Mouse (Mus musculus): ENCODE results near the gene Tas2r126. TPM values are rescaled to one million over a fixed set of nuclear protein-coding genes. Genes with fewer than 3 reads are reported as not detected.

The Tas2r126 gene
- not detected in 2 replicates for polyA plus RNA-seq (2015; fragmentation: Nextera tagmentation; extraction: Ambion mirVana)

DNA sequence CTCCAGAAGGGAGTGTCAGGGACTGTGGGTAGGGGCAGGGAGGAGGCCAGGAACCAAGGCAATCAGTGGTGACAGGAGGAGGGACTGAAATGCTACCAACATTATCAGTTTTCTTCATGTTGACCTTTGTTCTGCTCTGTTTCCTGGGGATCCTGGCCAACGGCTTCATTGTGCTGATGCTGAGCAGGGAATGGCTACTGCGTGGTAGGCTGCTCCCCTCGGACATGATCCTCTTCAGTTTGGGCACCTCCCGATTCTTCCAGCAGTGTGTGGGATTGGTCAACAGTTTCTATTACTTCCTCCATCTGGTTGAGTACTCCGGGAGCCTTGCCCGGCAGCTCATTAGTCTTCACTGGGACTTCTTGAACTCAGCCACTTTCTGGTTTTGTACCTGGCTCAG, at the start of gene Tas2r126:
Gene Tas2r126, plus strand, starts transcription at position 90 of the 400 bp plus-strand sequence.
- Histone ChIP-seq H3K27me3 (no peaks in the 10 kb centered on the region), H3K9me3 (no peaks in the 10 kb centered on the region), H3K4me3 (no peak within 1 kb of the TSS), H3K4me2 (no peak within 1 kb of the TSS), H3K36me3 (no peaks in the 10 kb centered on the region), H3K27ac (no peak within 1 kb of the TSS), H3K4me1 (no peaks in the 10 kb centered on the region), H3K9ac (no peak within 1 kb of the TSS)
- 69% methylated on average over 6 of the region's 6 CpGs for WGBS
- no peak for ATAC-seq (ENCODE audit: borderline replicate concordance, extremely low read depth, low FRiP score, low TSS enrichment)

DNA sequence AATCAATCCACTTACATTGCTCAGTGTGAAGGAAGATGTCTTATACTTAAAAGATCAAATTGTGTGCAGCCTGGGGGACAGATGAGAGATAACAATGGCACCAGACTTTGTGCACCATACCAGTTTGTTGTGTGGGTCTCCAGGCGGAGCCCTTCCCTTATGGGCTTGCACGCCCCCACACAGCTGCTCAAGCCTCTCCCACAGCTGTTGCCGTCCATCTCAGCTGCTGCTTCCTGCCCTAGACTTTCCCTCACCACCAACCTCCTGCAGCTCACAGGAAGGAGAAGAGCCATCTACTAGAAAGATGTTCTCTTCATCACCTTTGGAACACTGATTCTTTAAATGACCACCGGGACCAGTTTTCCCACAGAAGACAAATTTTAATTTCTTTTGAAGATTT, 48.7 kb upstream of the Tas2r126 start:
- no peak for ATAC-seq (ENCODE audit: borderline replicate concordance, extremely low read depth, low FRiP score, low TSS enrichment)
- H3K4me1 ChIP-seq: peaks cover 16% of the 10 kb centered on the region
- H3K36me3 ChIP-seq: no peaks in the 10 kb centered on the region
- H3K9me3 ChIP-seq: no peaks in the 10 kb centered on the region
- WGBS: 57% methylated on average over 4 of the region's 4 CpGs
- H3K27ac ChIP-seq: no peak overlapping the region
- no peak overlapping the region for H3K4me3 ChIP-seq
- no peak overlapping the region for H3K9ac ChIP-seq
- H3K4me2 ChIP-seq: no peak overlapping the region
- no peaks in the 10 kb centered on the region for H3K27me3 ChIP-seq

DNA sequence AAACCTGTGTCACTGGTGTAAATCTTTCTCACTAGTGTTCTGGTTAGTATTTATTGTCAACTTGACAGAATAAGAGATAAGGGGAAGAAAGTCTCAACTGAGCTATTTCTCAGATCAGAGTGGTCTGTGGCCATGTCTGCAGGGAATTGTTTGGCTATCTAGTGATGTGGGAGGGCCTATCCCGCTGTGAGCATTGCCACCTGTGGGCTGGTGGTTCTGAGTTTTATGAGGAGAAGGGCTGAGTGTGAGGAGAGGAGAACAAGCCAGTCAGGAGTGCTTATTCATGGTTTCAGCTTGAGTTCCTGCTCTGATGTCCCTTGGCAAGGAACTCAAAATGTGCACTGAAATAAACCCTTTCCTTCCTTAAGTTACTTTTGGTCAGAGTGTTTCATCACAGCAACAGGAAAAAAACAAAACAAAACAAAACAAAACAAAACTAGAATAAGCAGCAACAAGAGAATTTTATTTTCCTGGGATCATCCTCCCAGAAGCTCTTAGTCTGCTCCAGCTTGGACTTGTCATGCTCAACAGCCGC, 42.5 kb upstream of the Tas2r126 start:
- Histone ChIP-seq H3K36me3 (no peaks in the 10 kb centered on the region), H3K4me3 (no peak overlapping the region), H3K9ac (no peak overlapping the region), H3K9me3 (no peaks in the 10 kb centered on the region), H3K4me1 (peaks cover 17% of the 10 kb centered on the region), H3K27ac (no peak overlapping the region; the same call in 1 of the 2 replicates), H3K4me2 (no peak overlapping the region), H3K27me3 (no peaks in the 10 kb centered on the region)
- WGBS: 14% methylated on average over 2 of the region's 2 CpGs
- ATAC-seq (ENCODE audit: borderline replicate concordance, extremely low read depth, low FRiP score, low TSS enrichment): peak; percentile 60

DNA sequence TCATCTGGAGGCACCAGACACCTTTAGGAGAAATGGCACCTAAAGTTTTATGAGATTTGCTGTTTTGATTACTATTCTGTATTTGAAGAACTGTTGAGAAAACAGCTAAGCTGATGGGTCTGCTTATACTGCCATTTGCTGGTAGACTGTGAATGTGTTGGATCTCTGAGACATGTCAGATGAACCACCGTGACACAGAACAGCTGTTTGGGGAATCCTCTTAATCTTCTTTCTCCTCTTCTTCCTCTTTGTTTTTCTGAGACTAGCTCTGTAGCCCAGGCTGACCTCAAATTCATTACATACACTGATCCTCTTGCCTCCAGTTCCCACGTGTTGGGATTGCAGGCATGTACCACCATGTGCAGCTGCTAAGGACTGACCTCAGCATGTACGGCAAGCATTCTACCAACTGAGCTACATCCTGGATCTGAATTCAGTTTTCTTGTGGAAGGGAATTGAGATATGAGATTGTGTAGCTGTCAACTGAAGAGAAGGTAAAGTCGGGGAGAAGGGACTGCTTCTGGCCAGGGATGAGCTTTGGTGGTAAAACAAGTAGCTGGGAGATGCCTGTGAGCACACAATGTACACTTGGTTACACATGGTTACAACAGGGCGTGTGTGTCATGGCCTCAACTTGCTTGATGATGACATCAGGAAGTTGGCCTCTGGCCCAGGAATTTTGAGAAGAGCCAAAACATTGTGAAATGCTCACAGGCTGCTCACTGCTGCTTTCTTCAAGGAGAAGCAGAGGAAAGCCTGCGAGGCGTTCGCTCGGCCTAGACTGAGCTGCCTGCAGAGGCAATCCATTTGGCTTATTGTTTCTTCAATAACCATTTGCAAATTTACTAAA, 38.1 kb upstream of the Tas2r126 start:
- 22% methylated on average over 9 of the region's 9 CpGs for WGBS
- no peaks in the 10 kb centered on the region for H3K27me3 ChIP-seq

DNA sequence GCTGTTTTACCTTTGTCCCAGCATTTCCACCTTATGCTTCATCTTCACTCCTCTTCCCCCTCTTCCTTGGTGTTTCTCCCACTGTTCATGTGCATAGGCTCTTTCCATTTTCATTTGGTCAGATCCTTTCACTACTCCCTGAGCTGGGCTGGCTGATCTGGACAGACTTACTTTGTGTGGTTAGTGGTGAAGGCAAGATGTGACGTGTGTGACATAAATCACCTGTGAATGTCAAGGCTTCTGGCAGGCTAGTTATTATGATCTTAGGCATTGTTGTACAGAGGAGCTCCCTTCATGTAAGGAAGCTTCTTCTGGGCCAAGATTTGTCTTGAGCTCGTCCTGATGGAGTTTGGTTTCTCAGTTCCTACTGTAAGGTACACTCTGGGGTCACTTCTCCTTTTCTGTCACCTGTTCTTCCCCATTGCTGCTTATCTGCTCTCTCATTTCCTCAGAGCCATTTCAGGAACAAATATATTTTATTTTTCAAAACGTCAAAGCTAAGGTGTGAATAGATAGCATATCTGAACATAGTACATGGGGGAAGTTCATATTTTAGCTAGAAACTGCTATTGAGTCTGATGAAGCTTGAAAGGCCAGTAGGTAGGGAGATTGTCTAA, 37.2 kb upstream of the Tas2r126 start:
- H3K4me3 ChIP-seq: no peak overlapping the region
- H3K9ac ChIP-seq: no peak overlapping the region
- H3K4me2 ChIP-seq: no peak overlapping the region
- peak overlapping the region; percentile 75 for H3K27ac ChIP-seq
- no peak; the same call in 1 of the 2 replicates for ATAC-seq (ENCODE audit: borderline replicate concordance, extremely low read depth, low FRiP score, low TSS enrichment)
- H3K9me3 ChIP-seq: no peaks in the 10 kb centered on the region
- no peaks in the 10 kb centered on the region for H3K36me3 ChIP-seq
- 49% methylated on average over 3 of the region's 3 CpGs for WGBS
- H3K27me3 ChIP-seq: no peaks in the 10 kb centered on the region
- peaks cover 15% of the 10 kb centered on the region for H3K4me1 ChIP-seq

More for the DNA sequence above, 38.1 kb upstream of the Tas2r126 start:
- ATAC-seq (ENCODE audit: borderline replicate concordance, extremely low read depth, low FRiP score, low TSS enrichment): peak; percentile 93
- Histone ChIP-seq H3K9me3 (no peaks in the 10 kb centered on the region), H3K4me1 (peaks cover 22% of the 10 kb centered on the region), H3K36me3 (no peaks in the 10 kb centered on the region), H3K4me3 (no peak overlapping the region), H3K4me2 (no peak overlapping the region), H3K9ac (no peak overlapping the region), H3K27ac (peak overlapping the region; percentile 84)

DNA sequence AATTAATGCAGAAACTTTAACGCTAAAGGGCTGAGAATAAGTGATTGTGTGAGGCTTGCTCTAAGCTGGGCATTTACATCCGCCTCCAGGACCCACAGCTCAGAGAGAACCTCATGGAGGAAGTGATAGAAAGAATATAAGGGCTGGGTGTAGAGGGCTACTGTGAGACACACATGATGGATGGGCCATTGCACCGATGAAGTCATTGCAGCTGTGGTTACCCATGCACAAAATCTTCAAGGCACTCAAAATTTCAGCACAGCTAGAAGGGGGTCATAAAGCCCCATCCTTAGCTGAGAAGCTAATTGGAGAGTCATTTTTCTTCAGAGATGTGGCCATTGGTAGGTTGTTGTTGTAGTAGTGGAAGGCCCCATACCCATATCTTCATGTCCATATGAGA, 36.0 kb upstream of the Tas2r126 start:
- 77% methylated on average over 3 of the region's 3 CpGs for WGBS

DNA sequence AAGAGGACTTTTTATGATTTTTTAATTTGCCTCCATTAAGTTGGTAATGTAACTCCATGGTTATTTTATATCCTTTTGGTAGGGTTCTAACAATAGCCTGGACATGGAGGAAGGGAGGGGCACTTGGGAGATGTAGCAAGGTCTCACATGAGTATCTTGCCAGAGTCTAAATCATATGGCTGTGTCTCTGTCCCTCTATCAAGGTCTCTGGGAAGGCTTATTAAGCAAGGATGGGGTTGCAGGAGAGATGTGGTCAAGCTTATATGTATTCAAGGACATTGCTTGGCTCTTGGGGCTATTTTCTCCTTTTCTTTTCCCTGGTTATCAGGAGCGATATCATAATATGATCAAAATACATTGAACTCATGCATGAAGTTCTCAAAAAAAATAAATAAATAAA, 35.3 kb upstream of the Tas2r126 start:
- H3K27me3 ChIP-seq: no peaks in the 10 kb centered on the region
- H3K9ac ChIP-seq: no peak overlapping the region
- no peaks in the 10 kb centered on the region for H3K9me3 ChIP-seq
- ATAC-seq (ENCODE audit: borderline replicate concordance, extremely low read depth, low FRiP score, low TSS enrichment): no peak
- H3K36me3 ChIP-seq: no peaks in the 10 kb centered on the region
- H3K27ac ChIP-seq: no peak overlapping the region
- H3K4me3 ChIP-seq: no peak overlapping the region
- H3K4me2 ChIP-seq: no peak overlapping the region
- peaks cover 14% of the 10 kb centered on the region for H3K4me1 ChIP-seq
- 90% methylated on average over 1 of the region's 1 CpGs for WGBS

More for the DNA sequence above, 36.0 kb upstream of the Tas2r126 start:
- no peak for ATAC-seq (ENCODE audit: borderline replicate concordance, extremely low read depth, low FRiP score, low TSS enrichment)
- Histone ChIP-seq H3K4me1 (peaks cover 14% of the 10 kb centered on the region), H3K9me3 (no peaks in the 10 kb centered on the region), H3K4me2 (no peak overlapping the region), H3K4me3 (no peak overlapping the region), H3K27me3 (no peaks in the 10 kb centered on the region), H3K9ac (no peak overlapping the region), H3K27ac (no peak overlapping the region), H3K36me3 (no peaks in the 10 kb centered on the region)

DNA sequence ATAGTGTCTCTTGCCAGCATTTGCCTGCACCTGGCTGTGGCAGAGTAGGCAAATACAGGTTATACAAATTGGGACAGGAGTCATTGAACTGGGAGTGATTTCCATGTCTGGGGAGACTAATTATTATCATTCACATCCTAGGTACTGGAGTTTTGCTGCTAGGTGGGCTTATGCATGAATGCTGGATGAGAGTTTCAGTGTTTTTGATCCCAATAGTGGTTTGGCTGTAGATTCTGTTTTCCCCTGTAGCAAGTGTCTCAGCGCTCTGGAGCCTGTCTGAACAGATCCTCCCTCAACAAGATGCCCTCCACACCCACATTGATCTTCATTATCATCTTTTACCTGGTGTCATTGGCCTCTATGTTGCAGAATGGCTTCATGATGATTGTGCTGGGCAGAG, 34.4 kb upstream of the Tas2r126 start, which contains the start of gene Tas2r143:
Gene Tas2r143, plus strand, starts transcription at position 301 of the 400 bp plus-strand sequence.
- Histone ChIP-seq H3K27ac (no peak within 1 kb of the TSS), H3K9ac (no peak within 1 kb of the TSS), H3K4me3 (no peak within 1 kb of the TSS), H3K9me3 (no peaks in the 10 kb centered on the region), H3K36me3 (no peaks in the 10 kb centered on the region), H3K4me2 (no peak within 1 kb of the TSS), H3K27me3 (no peaks in the 10 kb centered on the region), H3K4me1 (peaks cover 14% of the 10 kb centered on the region)
- 87% methylated on average over 1 of the region's 1 CpGs for WGBS
- no peak for ATAC-seq (ENCODE audit: borderline replicate concordance, extremely low read depth, low FRiP score, low TSS enrichment)

DNA sequence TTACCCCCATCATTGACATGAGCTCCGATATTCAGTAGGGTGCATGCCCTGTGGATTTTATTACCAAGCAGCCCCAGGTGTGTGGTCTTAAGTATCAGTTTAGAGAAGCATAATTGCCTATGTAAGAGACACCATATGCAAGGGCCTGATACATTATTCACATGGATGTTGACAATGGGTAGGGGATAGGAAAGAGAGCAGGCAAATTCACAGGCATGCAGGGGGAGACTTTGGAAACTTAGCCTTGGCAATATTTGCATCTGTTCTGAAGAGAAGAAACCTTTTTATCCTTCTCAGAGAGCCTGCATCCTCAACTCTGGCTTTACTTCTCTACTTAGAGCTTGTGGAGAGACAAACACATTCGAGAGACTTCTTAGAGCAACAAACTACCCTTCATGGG, 29.2 kb upstream of the Tas2r126 start, which contains the start of gene Tas2r135:
Gene Tas2r135, plus strand, starts transcription at position 301 of the 400 bp plus-strand sequence.
- Histone ChIP-seq H3K4me3 (no peak within 1 kb of the TSS), H3K27ac (no peak within 1 kb of the TSS), H3K9me3 (no peaks in the 10 kb centered on the region), H3K9ac (no peak within 1 kb of the TSS), H3K27me3 (no peaks in the 10 kb centered on the region), H3K4me1 (no peaks in the 10 kb centered on the region), H3K36me3 (no peaks in the 10 kb centered on the region), H3K4me2 (no peak within 1 kb of the TSS)
- no peak for ATAC-seq (ENCODE audit: borderline replicate concordance, extremely low read depth, low FRiP score, low TSS enrichment)
- 57% methylated on average over 2 of the region's 2 CpGs for WGBS

DNA sequence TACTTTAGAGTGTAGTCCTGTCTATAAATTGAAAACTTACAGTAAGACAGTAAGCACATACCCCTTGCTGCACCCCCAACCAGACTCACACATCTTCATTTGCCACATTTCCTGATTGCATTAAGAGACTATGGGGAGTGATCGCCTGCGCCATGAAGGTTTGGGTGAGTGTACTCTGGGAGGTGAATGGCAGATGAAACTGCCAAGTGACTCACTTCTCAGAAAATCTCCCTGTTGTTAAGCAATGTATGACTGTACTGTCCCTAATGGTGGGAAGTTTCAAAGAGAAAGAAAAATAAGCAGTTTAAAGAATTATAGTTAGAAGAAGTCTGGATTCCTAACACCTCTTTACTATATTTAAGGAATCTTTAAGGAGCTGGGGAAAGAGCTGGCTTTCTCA, 14.9 kb upstream of the Tas2r126 start:
- WGBS: 83% methylated on average over 2 of the region's 2 CpGs
- Histone ChIP-seq H3K36me3 (no peaks in the 10 kb centered on the region), H3K4me2 (no peak overlapping the region), H3K27ac (no peak overlapping the region), H3K4me1 (no peaks in the 10 kb centered on the region), H3K9me3 (no peaks in the 10 kb centered on the region), H3K27me3 (no peaks in the 10 kb centered on the region), H3K4me3 (no peak overlapping the region), H3K9ac (no peak overlapping the region)
- ATAC-seq (ENCODE audit: borderline replicate concordance, extremely low read depth, low FRiP score, low TSS enrichment): no peak

DNA sequence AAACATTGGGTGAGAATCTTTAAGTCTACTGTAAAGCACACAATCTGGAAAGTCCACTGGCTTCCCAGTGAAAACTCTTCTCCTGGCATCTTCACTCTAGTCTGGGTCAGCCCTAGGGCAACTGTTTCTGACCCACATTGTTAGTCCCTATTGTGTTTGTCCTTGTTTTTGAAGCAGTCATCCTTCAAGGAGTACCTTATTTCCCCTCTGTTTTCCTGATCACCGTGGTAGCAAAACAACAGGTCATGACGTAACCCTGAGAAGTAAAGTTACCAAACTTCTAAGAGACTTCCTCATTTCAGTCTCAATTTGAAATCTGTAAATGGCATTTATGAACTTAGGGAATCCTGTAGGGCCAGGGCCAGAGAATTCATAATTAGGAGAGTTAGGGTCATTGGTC, 12.9 kb upstream of the Tas2r126 start:
- Histone ChIP-seq H3K9me3 (no peaks in the 10 kb centered on the region), H3K4me3 (no peak overlapping the region), H3K36me3 (no peaks in the 10 kb centered on the region), H3K4me1 (no peaks in the 10 kb centered on the region), H3K27me3 (no peaks in the 10 kb centered on the region), H3K9ac (no peak overlapping the region), H3K27ac (no peak overlapping the region), H3K4me2 (no peak overlapping the region)
- ATAC-seq (ENCODE audit: borderline replicate concordance, extremely low read depth, low FRiP score, low TSS enrichment): no peak
- WGBS: 76% methylated on average over 2 of the region's 2 CpGs

DNA sequence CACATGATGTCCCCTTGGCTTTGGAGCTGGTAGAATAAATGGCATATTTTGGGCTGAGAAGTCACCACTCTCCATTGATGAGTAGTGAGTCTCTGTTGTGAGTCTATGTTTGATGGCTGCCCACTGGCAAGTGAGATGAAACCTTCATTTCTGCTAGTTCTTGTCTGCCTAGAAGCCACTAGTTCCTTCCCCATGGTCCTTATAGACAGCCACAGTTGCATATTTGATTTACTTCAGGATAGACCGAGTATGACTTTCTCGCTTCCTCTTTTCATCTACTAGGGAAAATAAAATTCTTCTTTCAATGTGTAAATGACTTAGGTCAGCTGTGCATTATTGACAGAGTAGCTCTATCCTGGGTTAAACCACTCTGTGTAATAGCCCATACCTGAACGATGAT, 9.9 kb upstream of the Tas2r126 start:
- Histone ChIP-seq H3K4me3 (no peak overlapping the region), H3K36me3 (no peaks in the 10 kb centered on the region), H3K27ac (no peak overlapping the region), H3K4me1 (no peaks in the 10 kb centered on the region), H3K27me3 (no peaks in the 10 kb centered on the region), H3K9ac (no peak overlapping the region), H3K4me2 (no peak overlapping the region), H3K9me3 (no peaks in the 10 kb centered on the region)
- ATAC-seq (ENCODE audit: borderline replicate concordance, extremely low read depth, low FRiP score, low TSS enrichment): no peak
- 85% methylated on average over 3 of the region's 3 CpGs for WGBS

Data from lung, embryonic 15.5 days (tissue).